In the genomic region with DNA sequence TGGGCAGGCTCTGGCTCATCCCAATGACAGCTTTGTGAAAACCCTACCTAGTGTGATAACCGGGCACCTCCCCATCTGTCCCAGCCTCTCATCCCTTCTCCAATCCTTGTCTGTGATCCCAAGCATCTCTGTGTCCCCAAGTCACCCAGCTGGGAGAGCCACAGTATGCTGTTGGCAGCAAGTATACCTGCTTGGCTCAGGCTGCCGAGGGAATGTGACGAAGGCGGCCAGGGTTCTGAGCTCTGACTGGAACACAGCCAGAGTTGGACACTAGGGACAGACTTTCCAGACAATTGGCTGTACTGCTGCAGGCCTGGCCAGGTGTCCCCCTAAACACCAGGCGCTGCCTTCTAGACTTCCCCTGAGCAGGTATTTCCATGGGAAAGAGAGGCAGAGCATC, we compare ENCODE assay signal across 9 mouse cellular contexts.
DNase-seq lines count a peak whose midpoint lies in the region; ATAC-seq and TF ChIP-seq lines count a peak whose summit lies in the region.
"Had no signal": no experiment of that assay in that cellular context is flagged by ENCODE, and none has a peak within 500 bp of the region (broad histone marks: within the 10 kb centered on the region; RNA-seq: fewer than 3 reads in every experiment).

No protein-coding gene starts in this region.

- H3K9me3 ChIP-seq in hindbrain, postnatal 0 days (ENCODE audit: low read length) = no peaks in the 10 kb centered on the region
- no peaks in the 10 kb centered on the region for H3K9me3 ChIP-seq in hindbrain, embryonic 11.5 days (ENCODE audit: control insufficient read depth, low read length)

- no peaks in the 10 kb centered on the region for H3K36me3 ChIP-seq in hindbrain, postnatal 0 days (ENCODE audit: insufficient read depth, low read length)
- H3K36me3 ChIP-seq in hindbrain, embryonic 11.5 days (ENCODE audit: control insufficient read depth, insufficient read depth, low read length) = no peaks in the 10 kb centered on the region

- no peak overlapping the region for H3K27ac ChIP-seq in hindbrain, postnatal 0 days
- H3K27ac ChIP-seq in hindbrain, embryonic 11.5 days (ENCODE audit: low read depth, low read length) = no peak overlapping the region
- no peak overlapping the region for H3K27ac ChIP-seq in gastrocnemius, adult 2 months
- H3K27ac ChIP-seq: liver, embryonic 14.5 days had no signal

- H3K4me2 ChIP-seq in hindbrain, postnatal 0 days (ENCODE audit: low read depth, low read length) = no peak overlapping the region
- no peak overlapping the region for H3K4me2 ChIP-seq in hindbrain, embryonic 11.5 days (replicated peaks; ENCODE audit: low read depth, low read length)

- 49% methylated on average over 5 of the region's 5 CpGs for WGBS in hindbrain, postnatal 0 days
- WGBS in hindbrain, embryonic 11.5 days = 82% methylated on average over 5 of the region's 5 CpGs

- H3K4me1 ChIP-seq in hindbrain, postnatal 0 days (ENCODE audit: insufficient read depth, low read length) = peaks cover 6% of the 10 kb centered on the region; the same call in 1 of the 2 replicates
- H3K4me1 ChIP-seq in hindbrain, embryonic 11.5 days (replicated peaks; ENCODE audit: control insufficient read depth, insufficient read depth, low read length) = no peaks in the 10 kb centered on the region

- no peaks in the 10 kb centered on the region for H3K27me3 ChIP-seq in hindbrain, postnatal 0 days (ENCODE audit: insufficient read depth, low read length)
- H3K27me3 ChIP-seq in hindbrain, embryonic 11.5 days (ENCODE audit: control insufficient read depth, insufficient read depth, low read length) = no peaks in the 10 kb centered on the region

- 0 out of 2 replicates have a peak, but pooled peaks have one; percentile 49 for ATAC-seq in hindbrain, postnatal 0 days
- no peak for ATAC-seq in hindbrain, embryonic 11.5 days (ENCODE audit: low FRiP score)

- no peak for TF ChIP-seq CTCF in hindbrain, postnatal 0 days (IDR thresholded peaks at IDR 0.05; ENCODE audit: low read depth)
- no peak for TF ChIP-seq CTCF in gastrocnemius, adult 2 months (IDR thresholded peaks at IDR 0.05)

- peak; percentile 41 for DNase-seq in hindbrain, postnatal 0 days (ENCODE audit: low spot score)
- DNase-seq in hindbrain, embryonic 11.5 days (ENCODE audit: low spot score) = no peak
- peak; percentile 7 for DNase-seq in ovary, postnatal 14 days (ENCODE audit: low spot score)
- DNase-seq in ovary, postnatal 10 days (ENCODE audit: low spot score) = no peak
- DNase-seq in gastrocnemius, adult 2 months = peak; percentile 64
- no peak for DNase-seq in neural tube, embryonic 10.5 days (ENCODE audit: extremely low spot score, low spot score)
- DNase-seq in spleen, postnatal 14 days (ENCODE audit: low spot score in 2 of 2) = no peak
- no peak for DNase-seq in retina, embryonic 14.5 days (ENCODE audit: low spot score)

- H3K9ac ChIP-seq in hindbrain, postnatal 0 days (replicated peaks; ENCODE audit: low read length) = no peak overlapping the region
- no peak overlapping the region for H3K9ac ChIP-seq in hindbrain, embryonic 11.5 days (ENCODE audit: low read depth, low read length)
- H3K9ac ChIP-seq: liver, embryonic 14.5 days had no signal

- intact Hi-C loops in gastrocnemius, adult 2 months (cut with DNase I) = no loop called here

- H3K4me3 ChIP-seq in hindbrain, postnatal 0 days (ENCODE audit: low read length) = no peak overlapping the region
- no peak overlapping the region for H3K4me3 ChIP-seq in hindbrain, embryonic 11.5 days (ENCODE audit: low read depth, low read length)
- H3K4me3 ChIP-seq in gastrocnemius, adult 2 months = no peak overlapping the region

Comparison
In these comparisons a context has a peak if more than half of its experiments do, and no peak if none do; other contexts are left out.
1. DNase-seq: peak in hindbrain, postnatal 0 days (single experiment), ovary, postnatal 14 days (single experiment) and gastrocnemius, adult 2 months (single experiment); none in hindbrain, embryonic 11.5 days (single experiment), ovary, postnatal 10 days (single experiment), neural tube, embryonic 10.5 days (single experiment), spleen, postnatal 14 days (0 of 2) and retina, embryonic 14.5 days (single experiment).